Mouse (Mus musculus): ENCODE results near the gene Arrdc3. TPM values are rescaled to one million over a fixed set of nuclear protein-coding genes. Genes with fewer than 3 reads are reported as not detected.

Gene Arrdc3
- total RNA-seq, 2 experiments from 2014 or later: 33.6 to 37.5 TPM

- no peak for DNase-seq (ENCODE audit: low spot score in 2 of 2)
- intact Hi-C loops (cut with DNase I): no loop called here
Measured at GRCm38 (mm10) chr13:80901432-80901831, 18.2 kb downstream of the Arrdc3 start.

GRCm38 (mm10) chr13:80902796-80903195, 19.6 kb downstream of the Arrdc3 start:
- intact Hi-C loops (cut with DNase I): no loop called here
- no peak for DNase-seq (ENCODE audit: low spot score in 2 of 2)

- DNase-seq (ENCODE audit: low spot score in 2 of 2): no peak
- intact Hi-C loops (cut with DNase I): no loop called here
Measured at GRCm38 (mm10) chr13:80913361-80913760, 30.2 kb downstream of the Arrdc3 start.

GRCm38 (mm10) chr13:80920939-80921338, 37.8 kb downstream of the Arrdc3 start:
- intact Hi-C loops (cut with DNase I): no loop called here

GRCm38 (mm10) chr13:80921593-80922327, 38.6 kb downstream of the Arrdc3 start:
- intact Hi-C loops (cut with DNase I): no loop called here
- DNase-seq (ENCODE audit: low spot score in 2 of 2): no peak

More at GRCm38 (mm10) chr13:80920939-80921338, 37.8 kb downstream of the Arrdc3 start:
- DNase-seq (ENCODE audit: low spot score in 2 of 2): no peak

- intact Hi-C loops (cut with DNase I): no loop called here
- no peak for DNase-seq (ENCODE audit: low spot score in 2 of 2)
Measured at GRCm38 (mm10) chr13:80928187-80928586, 45.0 kb downstream of the Arrdc3 start.

- intact Hi-C loops (cut with DNase I): no loop called here
- DNase-seq (ENCODE audit: low spot score in 2 of 2): no peak
Measured at GRCm38 (mm10) chr13:80930030-80930429, 46.8 kb downstream of the Arrdc3 start.

GRCm38 (mm10) chr13:80932816-80933402, 49.7 kb downstream of the Arrdc3 start:
- intact Hi-C loops (cut with DNase I): no loop called here

GRCm38 (mm10) chr13:80936426-80936825, 53.2 kb downstream of the Arrdc3 start:
- intact Hi-C loops (cut with DNase I): no loop called here
- peak in 1 of 2 experiments; percentile 39 for DNase-seq (ENCODE audit: low spot score in 2 of 2)

More at GRCm38 (mm10) chr13:80932816-80933402, 49.7 kb downstream of the Arrdc3 start:
- no peak for DNase-seq (ENCODE audit: low spot score in 2 of 2)

GRCm38 (mm10) chr13:80939228-80939627, 56.0 kb downstream of the Arrdc3 start:
- intact Hi-C loops (cut with DNase I): no loop called here
- no peak for DNase-seq (ENCODE audit: low spot score in 2 of 2)

- intact Hi-C loops (cut with DNase I): no loop called here
- no peak for DNase-seq (ENCODE audit: low spot score in 2 of 2)
Measured at GRCm38 (mm10) chr13:80939866-80940265, 56.7 kb downstream of the Arrdc3 start.

GRCm38 (mm10) chr13:80940421-80940820, 57.2 kb downstream of the Arrdc3 start:
- intact Hi-C loops (cut with DNase I): no loop called here
- DNase-seq (ENCODE audit: low spot score in 2 of 2): no peak

- DNase-seq (ENCODE audit: low spot score in 2 of 2): peak; percentile 23 to 46
- intact Hi-C loops (cut with DNase I): no loop called here
Measured at GRCm38 (mm10) chr13:80940860-80941630, 57.9 kb downstream of the Arrdc3 start.

- no peak for DNase-seq (ENCODE audit: low spot score in 2 of 2)
- intact Hi-C loops (cut with DNase I): no loop called here
Measured at GRCm38 (mm10) chr13:80944532-80944931, 61.3 kb downstream of the Arrdc3 start.
